Mouse (Mus musculus) limb, embryonic 11.5 days (tissue): ENCODE results near the gene Bcap31. TPM values are rescaled to one million over a fixed set of nuclear protein-coding genes. Genes with fewer than 3 reads are reported as not detected.

Experiments
- ATAC-seq: fragments of 200-750 bp; cut with Nextera tagmentation; 2 replicates; pipeline ENCODE4 v1.8.0; 2017; ENCODE audit warnings: low read depth; ENCODE audit not compliant: insufficient number of reproducible peaks, low FRiP score, low TSS enrichment
- DNase-seq: peaks from one replicate; pipeline ENCODE4 v3.0.0-alpha.2; 2015; ENCODE audit warnings: low spot score
- H3K27ac ChIP-seq: fragments of 300-500 bp; sonication (generic); replicated peaks from 2 replicates; pipeline ENCODE4 v1.5.1; 2014; ENCODE audit warnings: low read depth, mild to moderate bottlenecking, low read length
- H3K27me3 ChIP-seq: fragments of 300-500 bp; sonication (generic); 2 replicates; pipeline ENCODE4 v1.6.1; 2014; ENCODE audit warnings: mild to moderate bottlenecking, low read length, mixed read lengths; ENCODE audit not compliant: control insufficient read depth, insufficient read depth
- H3K36me3 ChIP-seq: fragments of 300-500 bp; sonication (generic); 2 replicates; pipeline ENCODE4 v1.6.1; 2014; ENCODE audit warnings: mild to moderate bottlenecking, low read length, moderate library complexity, mixed read lengths; ENCODE audit not compliant: control insufficient read depth, insufficient read depth
- H3K4me1 ChIP-seq: fragments of 300-500 bp; sonication (generic); 2 replicates; pipeline ENCODE4 v1.6.1; 2014; ENCODE audit warnings: low read length, mixed read lengths; ENCODE audit not compliant: control insufficient read depth, insufficient read depth
- H3K4me2 ChIP-seq: fragments of 300-500 bp; sonication (generic); 2 replicates; pipeline ENCODE4 v1.6.1; 2014; ENCODE audit warnings: low read depth, mild to moderate bottlenecking, moderate library complexity; ENCODE audit not compliant: severe bottlenecking
- H3K4me3 ChIP-seq: fragments of 300-500 bp; sonication (generic); 2 replicates; pipeline ENCODE4 v1.5.1; 2014; ENCODE audit warnings: low read depth, low read length
- H3K9ac ChIP-seq: fragments of 300-500 bp; sonication (generic); 2 replicates; pipeline ENCODE4 v1.6.1; 2014; ENCODE audit warnings: mild to moderate bottlenecking, low read length
- H3K9me3 ChIP-seq: fragments of 300-500 bp; sonication (generic); 2 replicates; pipeline ENCODE4 v1.6.1; 2016; ENCODE audit warnings: low read length; ENCODE audit not compliant: control insufficient read depth
- WGBS: fragments of 180-500 bp; shearing (Covaris S2); extraction: QIAGEN DNeasy Blood & Tissue Kit; methylation state at CpG from one replicate; pipeline ENCODE4 v1.1.7; 2014; 5-methylcytosine and 5-hydroxymethylcytosine counted together
- polyA plus RNA-seq: library from polyadenylated mRNA; unstranded; fragments of >200 nt; fragmentation: Nextera tagmentation; extraction: Ambion mirVana; gene quantifications from 2 replicates; pipeline ENCODE4 v1.2.1, GENCODE M21; 2014

Bcap31 gene
- polyA plus RNA-seq, 1 experiment from 2014 or later = 164 TPM

DNA sequence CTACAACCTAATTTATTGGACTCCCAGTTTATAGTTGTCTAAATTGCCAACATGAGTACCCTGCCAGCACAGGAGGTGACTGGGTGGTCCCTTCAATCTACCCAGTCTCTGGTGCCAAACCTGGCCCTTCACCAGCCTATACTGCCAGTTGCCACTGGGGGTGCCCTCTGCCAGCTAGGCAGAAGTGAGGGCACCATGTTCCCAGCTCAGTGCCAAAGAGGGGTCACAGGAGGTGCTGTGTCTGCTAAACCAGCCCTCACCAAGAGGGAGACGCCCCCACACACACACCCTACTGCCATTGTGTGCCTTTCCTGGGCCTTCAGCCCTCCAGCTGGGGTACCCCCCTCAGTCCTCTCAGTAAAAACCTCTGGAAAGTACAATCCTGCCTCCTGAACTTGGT is 22.2 kb upstream of the Bcap31 start:
- H3K4me3 ChIP-seq = no peak overlapping the region
- DNase-seq (no peak), ATAC-seq (no peak)
- H3K27ac ChIP-seq = no peak overlapping the region
- H3K36me3 ChIP-seq = no peaks in the 10 kb centered on the region
- WGBS = 45% methylated on average over 1 of the region's 1 CpGs
- no peaks in the 10 kb centered on the region for H3K9me3 ChIP-seq
- H3K27me3 ChIP-seq = peaks cover 3% of the 10 kb centered on the region; the same call in 1 of the 2 replicates
- H3K9ac ChIP-seq = no peak overlapping the region
- H3K4me2 ChIP-seq = no peak overlapping the region
- H3K4me1 ChIP-seq = no peaks in the 10 kb centered on the region

DNA sequence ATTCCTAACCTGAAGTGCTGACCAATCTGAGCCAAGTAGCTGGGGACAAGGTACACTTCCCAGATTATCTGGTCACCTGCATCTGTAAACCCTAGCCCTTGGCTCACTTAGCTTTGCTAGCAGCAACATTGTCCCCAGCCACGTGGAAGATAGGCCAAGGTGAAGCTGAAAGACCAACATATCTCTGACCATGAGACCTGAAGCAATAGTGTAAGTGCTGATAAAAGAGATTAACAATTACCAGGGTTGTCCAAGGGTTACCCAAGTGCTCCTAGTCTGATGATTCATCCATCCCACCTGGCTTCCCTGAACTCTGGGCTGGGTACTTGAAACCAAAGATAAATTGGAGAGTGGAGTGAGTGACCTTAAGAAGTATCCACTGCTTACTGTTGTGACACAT is 14.9 kb upstream of the Bcap31 start:
- Histone ChIP-seq H3K9ac (no peak overlapping the region), H3K4me2 (no peak overlapping the region), H3K27me3 (no peaks in the 10 kb centered on the region), H3K36me3 (no peaks in the 10 kb centered on the region), H3K9me3 (no peaks in the 10 kb centered on the region), H3K4me1 (no peaks in the 10 kb centered on the region), H3K4me3 (no peak overlapping the region), H3K27ac (no peak overlapping the region)
- WGBS = 47% methylated on average over 1 of the region's 1 CpGs
- ATAC-seq = no peak
- no peak for DNase-seq

DNA sequence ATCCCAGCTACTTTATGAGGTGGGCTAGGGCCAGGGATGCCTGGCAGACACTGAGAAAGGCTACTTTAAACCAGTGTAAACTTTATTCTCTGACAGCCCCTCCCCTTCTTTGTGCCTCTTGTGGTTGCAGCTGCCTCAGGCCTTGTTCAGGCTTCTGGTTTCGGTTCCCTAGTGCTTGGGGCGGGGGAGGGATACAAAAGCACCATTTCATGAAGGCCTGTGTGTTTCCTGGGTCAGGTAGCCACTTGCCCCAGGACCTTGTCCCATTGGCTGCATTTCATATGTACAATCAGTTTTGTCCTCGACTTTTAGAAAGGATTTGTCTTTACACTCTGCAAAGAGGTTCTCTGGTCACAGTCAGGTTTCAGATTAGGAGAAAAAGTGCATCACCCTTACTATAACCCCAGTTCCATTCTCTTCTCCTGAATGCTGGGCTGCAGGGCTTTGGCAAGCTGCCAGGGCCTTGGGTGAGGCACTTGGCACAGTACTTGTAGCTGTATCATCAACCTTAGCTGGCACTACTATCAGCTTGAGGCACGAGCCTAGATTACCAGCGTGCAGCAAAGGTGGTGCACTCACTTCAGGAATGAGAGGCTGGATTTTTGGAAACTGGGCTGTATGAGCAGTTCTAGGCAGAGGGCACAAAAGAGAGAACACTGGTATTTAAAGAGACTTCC is 2.8 kb upstream of the Bcap31 start:
- Histone ChIP-seq H3K36me3 (no peaks in the 10 kb centered on the region), H3K4me1 (peaks cover 6% of the 10 kb centered on the region; the same call in 1 of the 2 replicates), H3K4me2 (peak overlapping the region; percentile 15; the same call in 1 of the 2 replicates), H3K27ac (0 out of 2 replicates have a peak overlapping the region, but pooled peaks have one; percentile 21), H3K9ac (no peak overlapping the region), H3K4me3 (no peak overlapping the region), H3K9me3 (no peaks in the 10 kb centered on the region), H3K27me3 (no peaks in the 10 kb centered on the region)
- DNase-seq = no peak
- WGBS = 50% methylated on average over 5 of the region's 5 CpGs
- ATAC-seq = no peak

DNA sequence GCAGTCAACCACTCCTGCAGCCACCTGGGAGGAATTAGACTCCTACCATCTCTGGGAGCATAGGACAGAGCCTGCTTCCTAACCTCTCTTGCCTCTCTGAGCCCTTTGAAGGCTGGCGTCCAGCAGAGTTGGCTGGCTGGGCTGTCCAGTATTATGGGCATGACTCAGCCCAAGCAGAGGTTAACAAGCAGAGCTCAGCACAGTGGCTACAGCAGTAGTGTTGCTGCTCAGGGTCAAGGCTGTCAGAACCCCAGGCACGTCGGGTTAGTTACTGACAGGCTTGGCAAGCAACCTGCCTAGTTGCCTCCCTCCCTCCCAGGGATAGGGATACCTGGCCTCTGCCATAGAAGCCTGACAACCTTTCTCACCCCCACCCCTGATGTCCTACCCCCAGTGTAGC is 2.3 kb upstream of the Bcap31 start:
- Histone ChIP-seq H3K9me3 (no peaks in the 10 kb centered on the region), H3K4me1 (peaks cover 6% of the 10 kb centered on the region; the same call in 1 of the 2 replicates), H3K36me3 (no peaks in the 10 kb centered on the region), H3K27me3 (no peaks in the 10 kb centered on the region), H3K4me2 (no peak overlapping the region), H3K4me3 (no peak overlapping the region), H3K27ac (no peak overlapping the region), H3K9ac (no peak overlapping the region)
- ATAC-seq (no peak), DNase-seq (no peak)
- 46% methylated on average over 3 of the region's 3 CpGs for WGBS

DNA sequence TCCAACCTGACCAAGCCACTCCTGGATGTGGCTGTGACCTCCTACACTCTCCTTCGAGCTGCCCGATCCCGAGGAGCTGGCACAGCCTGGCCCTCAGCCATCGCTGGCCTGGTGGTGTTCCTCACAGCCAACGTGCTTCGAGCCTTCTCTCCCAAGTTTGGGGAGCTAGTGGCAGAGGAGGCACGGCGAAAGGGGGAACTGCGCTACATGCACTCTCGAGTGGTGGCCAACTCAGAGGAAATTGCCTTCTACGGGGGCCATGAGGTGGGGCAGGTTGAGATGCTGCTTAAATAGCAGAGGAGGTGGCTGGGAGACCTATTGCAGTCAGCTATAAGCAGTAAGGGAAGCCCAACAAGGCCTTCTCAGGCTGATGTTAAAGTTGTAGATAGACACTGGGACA is 1.7 kb upstream of the Bcap31 start:
- no peak overlapping the region for H3K4me3 ChIP-seq
- peaks cover 6% of the 10 kb centered on the region; the same call in 1 of the 2 replicates for H3K4me1 ChIP-seq
- H3K4me2 ChIP-seq = no peak overlapping the region
- WGBS = 65% methylated on average over 11 of the region's 11 CpGs
- no peaks in the 10 kb centered on the region for H3K36me3 ChIP-seq
- H3K9ac ChIP-seq = no peak overlapping the region
- H3K9me3 ChIP-seq = no peaks in the 10 kb centered on the region
- DNase-seq = no peak
- no peak overlapping the region for H3K27ac ChIP-seq
- H3K27me3 ChIP-seq = no peaks in the 10 kb centered on the region
- no peak for ATAC-seq

DNA sequence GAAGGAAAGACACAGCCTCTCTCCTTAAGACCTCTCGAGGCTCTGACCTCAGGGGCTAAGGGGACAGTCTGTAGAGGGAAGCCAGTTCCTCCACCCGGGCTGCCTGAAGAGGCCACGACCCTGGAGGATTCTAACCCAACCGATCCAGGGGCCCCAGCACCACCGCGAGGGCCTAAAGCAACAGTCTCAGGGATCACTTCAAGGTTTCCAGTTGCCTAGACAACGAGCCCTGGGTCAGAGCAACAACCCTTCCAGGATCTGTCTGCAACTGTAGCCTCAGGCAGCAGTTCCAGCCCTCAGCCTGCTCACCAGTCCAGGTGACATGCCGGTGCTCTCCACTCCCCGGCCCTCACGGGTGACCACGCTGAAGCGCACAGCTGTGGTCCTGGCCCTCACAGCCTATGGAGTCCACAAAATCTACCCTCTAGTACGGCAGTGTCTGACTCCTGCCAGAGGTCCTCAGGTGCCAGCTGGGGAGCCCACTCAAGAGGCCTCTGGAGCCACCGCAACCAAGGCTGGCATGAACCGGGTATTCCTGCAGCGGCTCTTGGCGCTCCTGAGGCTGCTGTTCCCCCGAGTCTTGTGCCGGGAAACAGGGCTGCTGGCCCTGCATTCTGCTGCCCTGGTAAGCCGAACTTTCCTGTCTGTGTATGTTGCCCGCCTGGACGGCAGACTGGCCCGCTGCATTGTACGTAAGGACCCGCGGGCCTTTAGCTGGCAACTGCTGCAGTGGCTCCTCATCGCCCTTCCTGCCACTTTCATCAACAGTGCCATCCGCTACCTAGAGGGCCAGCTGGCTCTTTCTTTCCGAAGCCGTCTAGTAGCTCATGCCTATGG is 952 bp upstream of the Bcap31 start:
- peak overlapping the region; percentile 7; the same call in 1 of the 2 replicates for H3K9ac ChIP-seq
- H3K9me3 ChIP-seq = no peaks in the 10 kb centered on the region
- 38% methylated on average over 29 of the region's 30 CpGs for WGBS
- H3K27ac ChIP-seq = peak overlapping the region; percentile 62; the same call in 1 of the 2 replicates
- H3K4me1 ChIP-seq = peaks cover 6% of the 10 kb centered on the region; the same call in 1 of the 2 replicates
- ATAC-seq (peak; percentile 41), DNase-seq (no peak)
- no peaks in the 10 kb centered on the region for H3K36me3 ChIP-seq
- H3K4me3 ChIP-seq = peak overlapping the region; percentile 46
- peak overlapping the region; percentile 56 for H3K4me2 ChIP-seq
- no peaks in the 10 kb centered on the region for H3K27me3 ChIP-seq

DNA sequence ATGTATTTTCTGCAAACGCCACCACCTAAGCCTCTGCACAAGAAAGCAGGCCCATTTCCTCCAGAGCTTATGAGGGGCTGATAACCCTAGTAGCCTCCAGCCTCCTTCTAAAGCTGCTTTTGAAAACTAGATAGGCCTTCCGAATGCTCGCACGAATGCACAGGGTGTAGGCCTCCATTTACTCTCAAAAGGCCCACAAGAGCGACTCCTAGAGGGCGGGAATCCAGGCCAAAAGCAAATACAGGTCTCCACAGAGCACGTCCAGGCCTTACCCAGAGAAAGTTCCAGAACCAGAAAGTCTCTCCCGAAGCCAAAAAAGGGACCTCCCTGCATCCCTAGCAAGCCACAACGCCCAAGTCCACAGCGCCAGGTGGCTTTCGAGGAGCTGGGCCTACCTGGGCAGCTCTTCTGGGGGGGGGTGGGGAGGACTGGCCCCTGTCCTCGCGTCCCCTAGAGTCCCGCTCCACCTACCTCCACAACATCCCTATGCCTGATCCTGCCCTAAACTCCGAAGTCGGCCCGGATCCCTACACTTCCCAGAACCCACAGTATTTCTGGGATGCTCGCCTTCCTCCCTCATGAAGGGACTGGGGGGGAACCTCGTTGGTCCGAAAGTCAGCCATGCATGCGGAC is 383 bp downstream of the Bcap31 start:
- DNase-seq (peak; percentile 35), ATAC-seq (peak; percentile 11; the same call in 1 of the 2 replicates)
- peaks cover 6% of the 10 kb centered on the region; the same call in 1 of the 2 replicates for H3K4me1 ChIP-seq
- H3K27ac ChIP-seq = 0 out of 2 replicates have a peak overlapping the region, but pooled peaks have one; percentile 14
- WGBS = 30% methylated on average over 21 of the region's 21 CpGs
- peak overlapping the region; percentile 54 for H3K4me2 ChIP-seq
- no peaks in the 10 kb centered on the region for H3K9me3 ChIP-seq
- peak overlapping the region; percentile 67 for H3K9ac ChIP-seq
- no peaks in the 10 kb centered on the region for H3K36me3 ChIP-seq
- peak overlapping the region; percentile 46 for H3K4me3 ChIP-seq
- H3K27me3 ChIP-seq = no peaks in the 10 kb centered on the region

DNA sequence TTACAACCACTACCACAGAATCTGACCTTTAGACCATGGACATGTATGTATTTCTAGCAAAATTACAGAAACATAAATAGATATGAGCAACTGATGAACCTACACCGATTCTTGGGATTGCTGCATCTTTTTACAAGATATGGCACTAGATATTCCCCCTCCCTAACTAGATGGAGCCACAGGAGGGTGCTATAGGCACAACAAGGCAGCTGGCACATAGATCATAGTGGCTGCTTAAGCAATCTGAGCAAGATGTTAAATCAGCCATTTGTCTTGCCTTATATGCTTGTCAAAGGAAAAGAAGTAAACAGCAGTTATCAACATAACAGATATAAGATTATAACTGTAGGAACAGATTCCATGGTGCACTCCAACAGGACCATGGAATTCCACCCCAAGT is 15.5 kb downstream of the Bcap31 start:
- Histone ChIP-seq H3K9me3 (no peaks in the 10 kb centered on the region), H3K4me1 (no peaks in the 10 kb centered on the region), H3K27ac (no peak overlapping the region), H3K36me3 (no peaks in the 10 kb centered on the region), H3K9ac (no peak overlapping the region), H3K27me3 (no peaks in the 10 kb centered on the region), H3K4me2 (no peak overlapping the region), H3K4me3 (no peak overlapping the region)
- ATAC-seq (no peak), DNase-seq (no peak)
- WGBS = 79% methylated on average over 1 of the region's 1 CpGs
